Mouse (Mus musculus) erythroblast, embryonic 14.5 days (primary cell): Measurements from ENCODE around the gene Enho.

Experiments
- GATA1 ChIP-seq: IDR thresholded peaks from 2 replicates; pipeline ENCODE4 v1.6.1; 2012; ENCODE audit warnings: low read length, inconsistent platforms, mixed read lengths
- TAL1 ChIP-seq: IDR thresholded peaks from 3 replicates; pipeline ENCODE4 v1.6.1; 2012; ENCODE audit warnings: low read length, inconsistent platforms, mixed read lengths

- TF ChIP-seq GATA1 (no peak), TAL1 (no peak)
Measured at GRCm38 (mm10) chr4:41648157-41648556, 8.0 kb upstream of the Enho start.
